Mouse (Mus musculus): ENCODE results near the gene Primpol.

The Primpol gene

GRCm38 (mm10) chr8:46616879-46617689, at the start of gene Primpol, which contains the start of gene Casp3:
TSS of gene Primpol (minus strand) at chr8:46617212.
TSS of gene Casp3 (plus strand) at chr8:46617291.
- peak; percentile 88 for DNase-seq (ENCODE audit: low spot score)

GRCm38 (mm10) chr8:46655919-46656318, 38.9 kb upstream of the Primpol start:
- DNase-seq (ENCODE audit: low spot score) = no peak

- no peak for DNase-seq (ENCODE audit: low spot score)
Observed at GRCm38 (mm10) chr8:46651872-46652271, 34.9 kb upstream of the Primpol start.

- DNase-seq (ENCODE audit: low spot score) = no peak
Observed at GRCm38 (mm10) chr8:46648421-46648820, 31.4 kb upstream of the Primpol start.

- DNase-seq (ENCODE audit: low spot score) = no peak
Observed at GRCm38 (mm10) chr8:46641272-46641671, 24.3 kb upstream of the Primpol start.

- no peak for DNase-seq (ENCODE audit: low spot score)
Observed at GRCm38 (mm10) chr8:46639852-46640251, 22.8 kb upstream of the Primpol start.

- no peak for DNase-seq (ENCODE audit: low spot score)
Observed at GRCm38 (mm10) chr8:46639010-46639571, 22.1 kb upstream of the Primpol start.

- no peak for DNase-seq (ENCODE audit: low spot score)
Observed at GRCm38 (mm10) chr8:46630932-46631331, 13.9 kb upstream of the Primpol start.

GRCm38 (mm10) chr8:46630422-46630821, 13.4 kb upstream of the Primpol start:
- DNase-seq (ENCODE audit: low spot score) = no peak

- DNase-seq (ENCODE audit: low spot score) = no peak
Observed at GRCm38 (mm10) chr8:46628645-46629044, 11.6 kb upstream of the Primpol start.

GRCm38 (mm10) chr8:46627881-46628280, 10.9 kb upstream of the Primpol start:
- no peak for DNase-seq (ENCODE audit: low spot score)

GRCm38 (mm10) chr8:46626642-46627041, 9.6 kb upstream of the Primpol start:
- no peak for DNase-seq (ENCODE audit: low spot score)

- DNase-seq (ENCODE audit: low spot score) = no peak
Observed at GRCm38 (mm10) chr8:46625166-46625565, 8.2 kb upstream of the Primpol start.

GRCm38 (mm10) chr8:46622446-46623270, 5.6 kb upstream of the Primpol start:
- DNase-seq (ENCODE audit: low spot score) = no peak

GRCm38 (mm10) chr8:46618639-46619320, 1.8 kb upstream of the Primpol start:
- DNase-seq (ENCODE audit: low spot score) = no peak

- no peak for DNase-seq (ENCODE audit: low spot score)
Observed at GRCm38 (mm10) chr8:46617690-46618620, 943 bp upstream of the Primpol start.

GRCm38 (mm10) chr8:46615936-46616335, 1.1 kb downstream of the Primpol start:
- no peak for DNase-seq (ENCODE audit: low spot score)

GRCm38 (mm10) chr8:46613377-46613776, 3.6 kb downstream of the Primpol start:
- DNase-seq (ENCODE audit: low spot score) = no peak

GRCm38 (mm10) chr8:46612913-46613312, 4.1 kb downstream of the Primpol start:
- no peak for DNase-seq (ENCODE audit: low spot score)

- no peak for DNase-seq (ENCODE audit: low spot score)
Observed at GRCm38 (mm10) chr8:46611557-46611956, 5.5 kb downstream of the Primpol start.

- no peak for DNase-seq (ENCODE audit: low spot score)
Observed at GRCm38 (mm10) chr8:46606930-46607329, 10.1 kb downstream of the Primpol start.

Measured in left cerebral cortex, adult 11 months (tissue).